Mouse (Mus musculus) forebrain, postnatal 0 days (tissue): ENCODE measurements around the gene Dhx37. TPM values are rescaled to one million over a fixed set of nuclear protein-coding genes. Genes with fewer than 3 reads are reported as not detected.
"Not testable (repeated sequence)": the region's sequence is repeated elsewhere in the genome, so short reads cannot be mapped to it uniquely, and the experiment has no call there.

ENCODE experiments used
- ATAC-seq: fragments of 200-750 bp; cut with Nextera tagmentation; 2 replicates; pipeline ENCODE4 v1.8.0; 2017; ENCODE audit warnings: mild to moderate bottlenecking, moderate library complexity
- DNase-seq: peaks from one replicate; pipeline ENCODE4 v3.0.0-alpha.2; 2015
- H3K27ac ChIP-seq: fragments of 300-500 bp; sonication (generic); 2 replicates; pipeline ENCODE4 v1.5.1; 2014; ENCODE audit warnings: low read depth, mild to moderate bottlenecking, antibody characterized with exemption, low read length, moderate library complexity, mixed read lengths
- H3K27me3 ChIP-seq: fragments of 300-500 bp; sonication (generic); 2 replicates; pipeline ENCODE4 v1.6.1; 2014; ENCODE audit warnings: mild to moderate bottlenecking, low read length, mixed read lengths; ENCODE audit not compliant: insufficient read depth
- H3K36me3 ChIP-seq: fragments of 300-500 bp; sonication (generic); 2 replicates; pipeline ENCODE4 v1.6.1; 2014; ENCODE audit warnings: mild to moderate bottlenecking, moderate library complexity; ENCODE audit not compliant: insufficient read depth
- H3K4me1 ChIP-seq: fragments of 300-500 bp; sonication (generic); 2 replicates; pipeline ENCODE4 v1.6.1; 2014; ENCODE audit warnings: antibody characterized with exemption; ENCODE audit not compliant: insufficient read depth
- H3K4me2 ChIP-seq: fragments of 300-500 bp; sonication (generic); 2 replicates; pipeline ENCODE4 v1.6.1; 2014; ENCODE audit warnings: low read depth, mild to moderate bottlenecking, moderate library complexity
- H3K4me3 ChIP-seq: fragments of 300-500 bp; sonication (generic); 2 replicates; pipeline ENCODE4 v1.5.1; 2014; ENCODE audit warnings: low read depth, low read length, mixed read lengths
- H3K9ac ChIP-seq: fragments of 300-500 bp; sonication (generic); 2 replicates; pipeline ENCODE4 v1.6.1; 2014; ENCODE audit warnings: mild to moderate bottlenecking
- H3K9me3 ChIP-seq: fragments of 300-500 bp; sonication (generic); 2 replicates; pipeline ENCODE4 v1.6.1; 2016; ENCODE audit warnings: low read length
- CTCF ChIP-seq: sonication (generic); IDR thresholded peaks from 2 replicates; pipeline ENCODE4 v1.5.1; 2016; ENCODE audit warnings: antibody characterized with exemption, control low read depth, low read depth
- WGBS: fragments of 180-500 bp; shearing (Covaris S2); extraction: QIAGEN DNeasy Blood & Tissue Kit; methylation state at CpG from one replicate; pipeline ENCODE4 v1.1.7; 2014; 5-methylcytosine and 5-hydroxymethylcytosine counted together
- polyA plus RNA-seq: library from polyadenylated mRNA; unstranded; fragments of >200 nt; fragmentation: Nextera tagmentation; extraction: Ambion mirVana; gene quantifications from 2 replicates; pipeline ENCODE4 v1.2.1, GENCODE M21; 2015
- total RNA-seq: library from RNA; depleted of rRNA; stranded (reverse); fragments of >200 nt; gene quantifications from 2 replicates; pipeline ENCODE4 v1.2.3, GENCODE M21; 2014

Dhx37 gene
- total and polyA plus RNA-seq, 2 experiments from 2014 or later, result 11.0 to 27.1 TPM

GRCm38 (mm10) chr5:125425698-125426276 is 8.1 kb downstream of the Dhx37 start:
- DNase-seq (no peak), ATAC-seq (no peak)
- peaks cover 96% of the 10 kb centered on the region for H3K36me3 ChIP-seq
- H3K4me2 ChIP-seq, result no peak overlapping the region
- no peak for TF ChIP-seq CTCF
- no peak overlapping the region for H3K27ac ChIP-seq
- H3K27me3 ChIP-seq, result no peaks in the 10 kb centered on the region
- H3K4me1 ChIP-seq, result no peaks in the 10 kb centered on the region
- H3K4me3 ChIP-seq, result no peak overlapping the region
- H3K9me3 ChIP-seq, result no peaks in the 10 kb centered on the region
- WGBS, result 91% methylated on average over 10 of the region's 10 CpGs
- H3K9ac ChIP-seq, result no peak overlapping the region

GRCm38 (mm10) chr5:125419124-125419523 is 14.8 kb downstream of the Dhx37 start:
- Histone ChIP-seq H3K4me2 (no peak overlapping the region), H3K4me3 (no peak overlapping the region), H3K27me3 (no peaks in the 10 kb centered on the region), H3K36me3 (peaks cover 98% of the 10 kb centered on the region), H3K27ac (no peak overlapping the region), H3K4me1 (no peaks in the 10 kb centered on the region), H3K9me3 (no peaks in the 10 kb centered on the region), H3K9ac (no peak overlapping the region)
- TF ChIP-seq CTCF, result no peak
- 78% methylated on average over 11 of the region's 11 CpGs for WGBS
- ATAC-seq (no peak), DNase-seq (no peak)

- no peaks in the 10 kb centered on the region for H3K4me1 ChIP-seq
- no peak overlapping the region for H3K27ac ChIP-seq
- TF ChIP-seq CTCF, result no peak
- DNase-seq (no peak), ATAC-seq (no peak)
- H3K36me3 ChIP-seq, result peaks cover 97% of the 10 kb centered on the region
- H3K9ac ChIP-seq, result no peak overlapping the region
- no peak overlapping the region for H3K4me2 ChIP-seq
- H3K9me3 ChIP-seq, result no peaks in the 10 kb centered on the region
- H3K27me3 ChIP-seq, result no peaks in the 10 kb centered on the region
- WGBS, result 83% methylated on average over 12 of the region's 12 CpGs
- no peak overlapping the region for H3K4me3 ChIP-seq
Observed at GRCm38 (mm10) chr5:125418636-125419035, 15.3 kb downstream of the Dhx37 start.

- Histone ChIP-seq H3K4me3 (no peak overlapping the region), H3K36me3 (peaks cover 80% of the 10 kb centered on the region), H3K9me3 (no peaks in the 10 kb centered on the region), H3K4me2 (no peak overlapping the region), H3K4me1 (no peaks in the 10 kb centered on the region), H3K9ac (no peak overlapping the region), H3K27me3 (no peaks in the 10 kb centered on the region), H3K27ac (no peak overlapping the region)
- WGBS, result 96% methylated on average over 8 of the region's 8 CpGs
- no peak for TF ChIP-seq CTCF
- ATAC-seq (no peak), DNase-seq (no peak)
Observed at GRCm38 (mm10) chr5:125416183-125416582, 17.7 kb downstream of the Dhx37 start.

GRCm38 (mm10) chr5:125413763-125414162 is 20.2 kb downstream of the Dhx37 start:
- Histone ChIP-seq H3K27ac (no peak overlapping the region), H3K4me1 (no peaks in the 10 kb centered on the region), H3K9me3 (no peaks in the 10 kb centered on the region), H3K36me3 (peaks cover 57% of the 10 kb centered on the region), H3K27me3 (no peaks in the 10 kb centered on the region), H3K4me3 (no peak overlapping the region), H3K9ac (no peak overlapping the region), H3K4me2 (no peak overlapping the region)
- no peak for TF ChIP-seq CTCF
- no peak for ATAC-seq
- WGBS, result 41% methylated on average over 4 of the region's 4 CpGs
- DNase-seq, result peak; percentile 27

- H3K9ac ChIP-seq, H3K27me3 ChIP-seq, DNase-seq, H3K4me2 ChIP-seq, ATAC-seq, H3K27ac ChIP-seq, H3K9me3 ChIP-seq, H3K4me3 ChIP-seq, H3K4me1 ChIP-seq: not testable (repeated sequence)
- WGBS, result 89% methylated on average over 8 of the region's 8 CpGs
- H3K36me3 ChIP-seq, result peaks cover 45% of the 10 kb centered on the region
Observed at GRCm38 (mm10) chr5:125412536-125412935, 21.4 kb downstream of the Dhx37 start.

- Histone ChIP-seq H3K9me3 (no peaks in the 10 kb centered on the region), H3K4me2 (no peak overlapping the region), H3K9ac (no peak overlapping the region), H3K27ac (no peak overlapping the region), H3K4me3 (no peak overlapping the region), H3K36me3 (peaks cover 40% of the 10 kb centered on the region), H3K4me1 (peaks cover 3% of the 10 kb centered on the region; the same call in 1 of the 2 replicates), H3K27me3 (no peaks in the 10 kb centered on the region)
- DNase-seq (peak; percentile 73), ATAC-seq (no peak)
- WGBS, result 59% methylated on average over 5 of the region's 5 CpGs
- peak; percentile 76 for TF ChIP-seq CTCF
Observed at GRCm38 (mm10) chr5:125411972-125412530, 21.9 kb downstream of the Dhx37 start.
